Mouse (Mus musculus) embryonic facial prominence, embryonic 13.5 days (tissue): Measurements from ENCODE around the gene Mterf4. TPM values are rescaled to one million over a fixed set of nuclear protein-coding genes. Genes with fewer than 3 reads are reported as not detected.

Source experiments
- ATAC-seq: fragments of 200-750 bp; cut with Nextera tagmentation; 2 replicates; pipeline ENCODE4 v1.8.0; 2017; ENCODE audit warnings: low read depth; ENCODE audit not compliant: insufficient number of reproducible peaks, insufficient read depth, low FRiP score, low TSS enrichment
- H3K27ac ChIP-seq: fragments of 300-500 bp; sonication (generic); 2 replicates; pipeline ENCODE4 v1.5.1; 2015; ENCODE audit warnings: moderate library complexity, mild to moderate bottlenecking, inconsistent platforms
- H3K27me3 ChIP-seq: fragments of 300-500 bp; sonication (generic); 2 replicates; pipeline ENCODE4 v1.6.1; 2015; ENCODE audit warnings: mild to moderate bottlenecking, inconsistent platforms
- H3K36me3 ChIP-seq: fragments of 300-500 bp; sonication (generic); 2 replicates; pipeline ENCODE4 v1.6.1; 2015; ENCODE audit warnings: mild to moderate bottlenecking, inconsistent platforms
- H3K4me1 ChIP-seq: fragments of 300-500 bp; sonication (generic); 2 replicates; pipeline ENCODE4 v1.6.1; 2015; ENCODE audit warnings: inconsistent platforms
- H3K4me2 ChIP-seq: fragments of 300-500 bp; sonication (generic); 2 replicates; pipeline ENCODE4 v1.6.1; 2015; ENCODE audit warnings: moderate library complexity, mild to moderate bottlenecking, inconsistent platforms
- H3K4me3 ChIP-seq: fragments of 300-500 bp; sonication (generic); 2 replicates; pipeline ENCODE4 v1.5.1; 2015; ENCODE audit warnings: mild to moderate bottlenecking, inconsistent platforms
- H3K9ac ChIP-seq: fragments of 300-500 bp; sonication (generic); 2 replicates; pipeline ENCODE4 v1.6.1; 2015; ENCODE audit warnings: mild to moderate bottlenecking, inconsistent platforms
- H3K9me3 ChIP-seq: fragments of 300-500 bp; sonication (generic); 2 replicates; pipeline ENCODE4 v1.6.1; 2016; ENCODE audit warnings: inconsistent platforms
- WGBS: fragments of 180-500 bp; shearing (Covaris S2); methylation state at CpG from one replicate; pipeline ENCODE4 v1.1.7; 2015; ENCODE audit warnings: mixed read lengths; 5-methylcytosine and 5-hydroxymethylcytosine counted together
- polyA plus RNA-seq: library from polyadenylated mRNA; unstranded; fragments of >200 nt; fragmentation: Nextera tagmentation; extraction: Ambion mirVana; gene quantifications from 2 replicates; pipeline ENCODE4 v1.2.1, GENCODE M21; 2015

The Mterf4 gene
- 32.0 and 36.3 TPM in 2 replicates for polyA plus RNA-seq

DNA sequence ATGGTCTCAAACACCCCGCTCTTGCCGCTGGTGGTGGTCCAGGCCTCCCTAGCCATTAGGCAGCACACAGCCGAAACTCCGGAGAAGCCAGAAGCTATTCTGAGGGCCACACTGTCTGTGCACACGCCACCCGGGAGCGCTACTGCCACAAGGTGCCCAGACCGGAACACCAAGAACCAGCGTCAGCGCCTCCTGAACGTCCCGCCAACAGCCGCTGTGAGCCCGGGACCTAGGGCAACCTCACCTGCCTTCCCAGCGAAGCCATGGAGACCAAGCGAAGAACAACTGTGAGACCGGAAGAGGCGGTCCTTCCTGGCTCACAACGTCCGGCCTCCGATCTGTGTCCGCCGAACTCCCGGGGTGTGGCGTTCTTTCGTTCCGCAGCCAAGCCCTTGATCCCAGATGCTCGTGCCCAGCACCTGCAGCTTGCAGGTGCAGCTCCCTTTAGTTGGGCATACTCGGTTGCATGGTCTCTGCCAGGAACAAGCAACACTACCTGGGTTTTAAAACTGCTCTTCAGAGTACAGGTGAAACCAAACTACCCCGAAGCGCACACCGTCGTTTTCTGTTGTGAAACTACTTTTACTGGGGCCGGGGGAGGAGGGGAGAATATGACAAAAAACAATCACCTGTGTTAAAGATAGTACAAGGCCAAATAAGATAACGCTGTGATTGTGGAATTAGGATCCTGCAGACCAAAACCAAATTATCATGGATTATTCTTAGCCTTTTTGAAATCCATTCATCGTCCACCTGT is at the start of gene Mterf4:
Gene Mterf4, minus strand, starts transcription at position 335 of the 757 bp plus-strand sequence.
- H3K4me1 ChIP-seq: peaks cover 12% of the 10 kb centered on the region
- WGBS: 6% methylated on average over 36 of the region's 36 CpGs
- H3K9ac ChIP-seq: peak within 1 kb of the TSS; percentile 92
- H3K36me3 ChIP-seq: peaks cover 51% of the 10 kb centered on the region
- no peaks in the 10 kb centered on the region for H3K27me3 ChIP-seq
- peak within 1 kb of the TSS; percentile 77 for H3K4me2 ChIP-seq
- no peaks in the 10 kb centered on the region for H3K9me3 ChIP-seq
- H3K4me3 ChIP-seq: peak within 1 kb of the TSS; percentile 92
- ATAC-seq: peak; percentile 83
- peak within 1 kb of the TSS; percentile 39; the same call in 1 of the 2 replicates for H3K27ac ChIP-seq

GRCm38 (mm10) chr1:93352724-93353123 is 47.0 kb upstream of the Mterf4 start:
- H3K4me2 ChIP-seq: no peak overlapping the region

GRCm38 (mm10) chr1:93349701-93350100 is 44.0 kb upstream of the Mterf4 start:
- H3K27me3 ChIP-seq: no peaks in the 10 kb centered on the region
- no peak overlapping the region for H3K4me2 ChIP-seq
- H3K9me3 ChIP-seq: no peaks in the 10 kb centered on the region
- H3K27ac ChIP-seq: no peak overlapping the region
- peaks cover 77% of the 10 kb centered on the region for H3K36me3 ChIP-seq
- ATAC-seq: no peak
- no peak overlapping the region for H3K9ac ChIP-seq
- 82% methylated on average over 4 of the region's 4 CpGs for WGBS
- no peak overlapping the region for H3K4me3 ChIP-seq
- peaks cover under 1% of the 10 kb centered on the region for H3K4me1 ChIP-seq

More at GRCm38 (mm10) chr1:93352724-93353123, 47.0 kb upstream of the Mterf4 start:
- peaks cover 90% of the 10 kb centered on the region for H3K36me3 ChIP-seq
- 86% methylated on average over 2 of the region's 2 CpGs for WGBS
- no peak overlapping the region for H3K27ac ChIP-seq
- H3K4me1 ChIP-seq: no peaks in the 10 kb centered on the region
- no peaks in the 10 kb centered on the region for H3K27me3 ChIP-seq
- no peaks in the 10 kb centered on the region for H3K9me3 ChIP-seq
- no peak overlapping the region for H3K4me3 ChIP-seq
- ATAC-seq: no peak
- H3K9ac ChIP-seq: no peak overlapping the region

- 91% methylated on average over 5 of the region's 5 CpGs for WGBS
- Histone ChIP-seq H3K9me3 (no peaks in the 10 kb centered on the region), H3K4me1 (peaks cover 7% of the 10 kb centered on the region), H3K36me3 (peaks cover 53% of the 10 kb centered on the region), H3K4me3 (no peak overlapping the region), H3K9ac (no peak overlapping the region), H3K27me3 (no peaks in the 10 kb centered on the region), H3K27ac (no peak overlapping the region), H3K4me2 (no peak overlapping the region)
- no peak for ATAC-seq
Measured at GRCm38 (mm10) chr1:93347176-93347575, 41.5 kb upstream of the Mterf4 start.

- Histone ChIP-seq H3K4me3 (peak overlapping the region; percentile 94), H3K27me3 (no peaks in the 10 kb centered on the region), H3K9me3 (no peaks in the 10 kb centered on the region), H3K36me3 (peaks cover 24% of the 10 kb centered on the region), H3K4me2 (peak overlapping the region; percentile 90), H3K27ac (peak overlapping the region; percentile 74), H3K9ac (peak overlapping the region; percentile 90), H3K4me1 (peaks cover 17% of the 10 kb centered on the region)
- ATAC-seq: peak; percentile 96
- under 1% methylated on average over 39 of the region's 39 CpGs for WGBS
Measured at GRCm38 (mm10) chr1:93343504-93344047, 37.9 kb upstream of the Mterf4 start.

GRCm38 (mm10) chr1:93342648-93343503 is 37.2 kb upstream of the Mterf4 start, which contains the start of the genes Ppp1r7 and Pask:
Gene Ppp1r7, plus strand, starts transcription at chr1:93342854.
Gene Pask, minus strand, starts transcription at chr1:93343482.
- no peaks in the 10 kb centered on the region for H3K27me3 ChIP-seq
- H3K4me2 ChIP-seq: peak within 1 kb of the TSS; percentile 90
- peak within 1 kb of the TSS; percentile 74 for H3K27ac ChIP-seq
- no peaks in the 10 kb centered on the region for H3K9me3 ChIP-seq
- peak within 1 kb of the TSS; percentile 94 for H3K4me3 ChIP-seq
- ATAC-seq: peak; percentile 90
- H3K36me3 ChIP-seq: peaks cover 17% of the 10 kb centered on the region
- H3K4me1 ChIP-seq: peaks cover 17% of the 10 kb centered on the region
- peak within 1 kb of the TSS; percentile 90 for H3K9ac ChIP-seq
- WGBS: under 1% methylated on average over 63 of the region's 63 CpGs

DNA sequence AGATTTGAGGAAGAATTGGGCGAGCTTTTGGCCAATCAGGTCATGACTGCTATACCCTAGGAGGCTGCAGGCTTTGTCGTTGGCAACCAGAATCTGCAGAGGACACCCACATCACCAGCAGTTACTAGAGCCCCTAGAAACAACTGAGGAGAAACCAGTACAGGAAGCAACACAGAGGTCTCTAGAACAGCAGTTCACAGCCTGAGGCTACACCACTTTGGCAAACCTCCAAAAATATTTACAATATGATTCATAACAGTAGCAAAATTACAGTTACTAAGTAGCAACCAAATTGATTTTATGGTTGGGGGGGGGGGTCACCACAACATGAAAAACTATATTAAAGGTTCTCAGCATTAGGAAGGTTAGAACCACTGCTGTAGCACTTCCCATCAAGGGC is 28.9 kb upstream of the Mterf4 start:
- Histone ChIP-seq H3K27ac (no peak overlapping the region), H3K4me1 (no peaks in the 10 kb centered on the region), H3K4me3 (no peak overlapping the region), H3K27me3 (no peaks in the 10 kb centered on the region), H3K9ac (peak overlapping the region; percentile 37; the same call in 1 of the 2 replicates), H3K36me3 (peaks cover 48% of the 10 kb centered on the region), H3K9me3 (no peaks in the 10 kb centered on the region), H3K4me2 (no peak overlapping the region)
- ATAC-seq: no peak
- WGBS: 62% methylated on average over 2 of the region's 2 CpGs

DNA sequence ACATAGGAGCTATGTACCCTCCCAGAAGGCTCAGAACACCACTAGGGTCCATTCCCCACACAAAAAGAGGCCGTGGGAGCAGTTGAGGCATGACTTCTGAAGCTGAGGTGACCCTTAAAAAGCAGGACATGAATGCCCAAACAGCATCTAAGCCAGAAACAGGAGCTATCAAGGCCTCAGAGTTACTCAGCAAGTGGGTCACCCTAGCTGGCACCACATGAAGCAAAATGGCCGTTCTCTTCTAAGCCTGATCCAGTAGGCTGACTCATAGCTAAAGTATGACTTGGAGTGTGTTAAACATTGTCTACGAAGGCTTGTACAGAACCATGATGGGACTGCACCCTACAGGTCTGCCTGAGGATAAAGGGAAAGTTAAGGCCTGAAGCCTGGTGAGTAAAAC is 20.7 kb upstream of the Mterf4 start:
- Histone ChIP-seq H3K36me3 (peaks cover 84% of the 10 kb centered on the region), H3K27me3 (no peaks in the 10 kb centered on the region), H3K4me2 (no peak overlapping the region), H3K9me3 (no peaks in the 10 kb centered on the region), H3K27ac (no peak overlapping the region), H3K4me3 (no peak overlapping the region), H3K4me1 (no peaks in the 10 kb centered on the region), H3K9ac (no peak overlapping the region)
- ATAC-seq: no peak
- WGBS: 91% methylated on average over 3 of the region's 3 CpGs

DNA sequence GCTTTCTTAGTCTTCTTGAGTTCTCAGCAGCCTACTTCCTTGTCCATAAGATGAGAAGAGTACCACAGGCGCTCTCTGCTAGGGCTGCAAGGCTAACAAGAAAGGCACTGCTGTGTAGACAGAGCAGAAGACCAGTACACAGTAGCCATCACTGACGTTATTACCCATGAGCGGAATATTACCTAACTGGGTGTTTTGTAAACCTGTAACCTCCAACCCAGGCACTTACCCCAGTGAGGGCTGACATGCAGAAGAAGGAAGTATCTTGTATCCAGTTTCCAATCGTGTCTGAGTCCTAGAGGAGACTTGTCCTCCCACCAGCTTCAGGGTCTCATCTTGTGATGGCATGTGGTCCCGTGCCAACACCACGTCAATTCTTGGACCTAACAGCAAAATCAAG is 18.3 kb upstream of the Mterf4 start:
- no peaks in the 10 kb centered on the region for H3K27me3 ChIP-seq
- WGBS: 87% methylated on average over 6 of the region's 6 CpGs
- H3K4me1 ChIP-seq: no peaks in the 10 kb centered on the region
- H3K27ac ChIP-seq: no peak overlapping the region
- no peak overlapping the region for H3K4me2 ChIP-seq
- peaks cover 88% of the 10 kb centered on the region for H3K36me3 ChIP-seq
- no peak overlapping the region for H3K9ac ChIP-seq
- no peaks in the 10 kb centered on the region for H3K9me3 ChIP-seq
- no peak for ATAC-seq
- no peak overlapping the region for H3K4me3 ChIP-seq

- Histone ChIP-seq H3K4me3 (no peak overlapping the region), H3K9ac (no peak overlapping the region; the same call in 1 of the 2 replicates), H3K27me3 (no peaks in the 10 kb centered on the region), H3K4me2 (no peak overlapping the region), H3K9me3 (no peaks in the 10 kb centered on the region), H3K36me3 (peaks cover 86% of the 10 kb centered on the region), H3K4me1 (peaks cover 12% of the 10 kb centered on the region), H3K27ac (no peak overlapping the region)
- ATAC-seq: no peak
- 85% methylated on average over 3 of the region's 3 CpGs for WGBS
Measured at GRCm38 (mm10) chr1:93300578-93300977, 5.1 kb downstream of the Mterf4 start.

DNA sequence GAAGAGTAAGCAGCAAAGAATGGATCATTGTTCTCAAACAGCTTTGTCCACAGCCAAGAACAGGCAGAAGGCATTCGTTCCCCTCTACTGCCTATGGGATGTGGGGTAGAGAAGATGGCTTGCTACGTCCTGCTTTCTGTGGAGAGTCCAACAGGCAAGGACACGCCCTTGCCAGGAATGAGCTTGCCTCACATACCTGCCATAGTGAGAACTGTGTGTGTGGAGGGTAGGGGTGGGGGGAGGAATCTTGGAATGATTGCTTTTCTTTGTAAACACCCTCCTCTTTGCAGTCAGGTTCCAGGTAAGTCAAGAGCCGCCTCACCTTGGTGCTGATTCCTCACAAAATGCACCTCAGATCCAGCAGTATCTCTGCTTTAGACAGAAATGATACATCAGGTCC is 5.9 kb downstream of the Mterf4 start:
- Histone ChIP-seq H3K4me2 (no peak overlapping the region), H3K4me3 (no peak overlapping the region), H3K9me3 (no peaks in the 10 kb centered on the region), H3K9ac (no peak overlapping the region), H3K36me3 (peaks cover 88% of the 10 kb centered on the region), H3K4me1 (peaks cover 7% of the 10 kb centered on the region), H3K27me3 (no peaks in the 10 kb centered on the region), H3K27ac (no peak overlapping the region)
- no peak for ATAC-seq
- WGBS: 78% methylated on average over 4 of the region's 4 CpGs
